In the genomic region with DNA sequence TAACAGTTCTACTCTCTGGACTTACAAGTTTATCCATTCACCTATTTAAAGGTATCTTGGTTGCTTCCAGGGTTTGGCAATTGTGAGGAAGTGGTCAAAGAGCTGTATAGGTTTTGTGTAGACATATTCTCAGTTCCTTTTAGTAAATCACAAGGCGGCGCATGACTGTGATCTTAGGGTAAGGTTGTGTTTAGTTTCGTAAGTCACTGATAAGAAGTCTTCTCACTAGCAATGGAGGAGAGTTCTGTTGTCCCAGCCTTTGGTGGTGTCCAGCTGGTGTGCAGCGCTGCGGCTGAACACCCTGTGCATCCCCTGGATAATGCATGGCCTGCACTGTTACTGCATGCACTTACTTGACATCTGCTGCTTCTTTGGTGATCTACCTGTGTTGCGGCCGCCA, we compare ENCODE assay signal across 9 mouse cellular contexts.
"Had no signal": no experiment of that assay in that cellular context is flagged by ENCODE, and none has a peak within 500 bp of the region (broad histone marks: within the 10 kb centered on the region; RNA-seq: fewer than 3 reads in every experiment).

No protein-coding gene starts in this region.

- ATAC-seq: midbrain, embryonic 16.5 days had no signal

- DNase-seq: kidney, adult 2 months; kidney, postnatal 25 days; layer of hippocampus, adult 9-11 months; layer of hippocampus, postnatal 36 days; liver, embryonic 13.5 days; lung, adult 18-20 months; lung, postnatal 4 days; thymus, postnatal 4 days had no signal
